Mouse (Mus musculus): ENCODE results near the gene D5Ertd579e.

Gene D5Ertd579e

DNA sequence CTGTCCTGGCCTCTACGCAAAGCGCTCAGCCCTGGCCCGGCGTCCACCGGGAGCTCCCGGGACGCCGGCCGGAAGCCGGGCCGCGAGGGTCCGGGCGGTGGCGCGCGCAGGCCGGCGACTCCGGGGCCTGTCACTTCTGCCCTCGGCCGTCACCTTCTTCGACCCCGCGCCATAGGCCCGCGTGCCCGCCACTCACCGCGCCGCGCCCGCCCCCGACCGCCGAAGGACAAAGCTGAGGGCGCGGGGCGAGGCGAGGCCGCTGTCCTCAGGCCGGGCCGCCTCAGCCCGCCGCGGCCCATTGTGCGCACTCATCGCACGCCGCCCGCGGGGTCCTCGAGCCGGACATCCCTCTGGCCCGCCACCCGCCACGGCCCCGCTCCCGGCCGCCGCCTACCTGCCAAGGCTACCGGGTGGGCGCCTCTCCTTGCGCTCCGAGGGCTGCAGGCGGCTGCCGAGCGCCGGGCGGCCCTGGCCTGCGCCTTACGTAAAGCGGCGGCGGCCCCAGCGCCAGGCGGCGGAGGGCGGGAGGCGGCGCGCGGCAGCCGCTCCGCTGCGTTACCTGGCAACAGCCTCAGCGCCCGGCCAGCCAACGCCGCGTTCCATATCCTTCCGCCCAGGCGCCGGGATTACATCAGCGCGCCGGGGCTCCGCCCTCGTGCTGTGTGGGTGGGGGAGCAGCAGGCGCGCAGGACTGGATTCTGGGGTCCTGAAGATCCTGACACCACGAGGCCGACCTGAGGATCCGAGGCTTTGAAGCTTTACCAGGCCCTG is at the start of gene D5Ertd579e:
Gene D5Ertd579e, minus strand, starts transcription at position 564 of the 771 bp plus-strand sequence.
- peak; percentile 90 to 93 for DNase-seq

DNA sequence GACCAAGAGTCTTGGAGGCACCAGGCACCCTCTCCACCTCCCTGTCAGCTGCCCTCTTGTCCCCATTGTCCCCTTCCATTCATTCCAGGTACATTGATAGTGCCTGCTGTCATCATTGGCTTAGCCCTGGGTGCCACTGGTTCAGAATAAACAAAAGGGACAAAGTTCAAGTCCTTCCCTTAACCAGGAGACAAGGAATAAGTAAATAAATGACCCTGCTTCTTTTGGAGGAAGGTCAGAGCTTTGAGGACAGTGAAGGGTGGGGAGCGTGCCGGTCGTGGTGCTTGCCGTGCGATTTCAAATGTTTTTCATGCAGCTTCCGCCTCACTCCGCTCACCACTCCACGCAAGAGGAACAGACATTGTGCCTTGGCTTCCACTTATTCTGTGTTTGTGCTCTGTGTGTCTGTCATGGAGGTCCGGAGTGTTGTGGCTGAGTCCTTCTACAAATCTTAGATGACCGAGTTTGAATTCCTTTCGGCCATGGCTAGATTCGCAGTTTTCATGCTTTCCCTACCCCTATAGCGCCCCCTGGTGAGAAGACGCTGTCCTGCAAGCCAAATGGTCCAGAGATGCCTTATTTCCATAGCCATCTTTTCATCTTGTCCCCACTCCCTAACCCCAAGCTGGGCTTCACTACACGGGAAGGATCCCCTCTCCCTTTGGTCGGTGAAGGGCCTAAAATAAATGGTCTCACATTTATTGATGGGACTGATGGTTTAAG is 46.5 kb upstream of the D5Ertd579e start:
- peak; percentile 65 to 90 for DNase-seq

GRCm38 (mm10) chr5:36739829-36740228 is 44.0 kb upstream of the D5Ertd579e start:
- peak in 1 of 2 experiments; percentile 55 for DNase-seq

DNA sequence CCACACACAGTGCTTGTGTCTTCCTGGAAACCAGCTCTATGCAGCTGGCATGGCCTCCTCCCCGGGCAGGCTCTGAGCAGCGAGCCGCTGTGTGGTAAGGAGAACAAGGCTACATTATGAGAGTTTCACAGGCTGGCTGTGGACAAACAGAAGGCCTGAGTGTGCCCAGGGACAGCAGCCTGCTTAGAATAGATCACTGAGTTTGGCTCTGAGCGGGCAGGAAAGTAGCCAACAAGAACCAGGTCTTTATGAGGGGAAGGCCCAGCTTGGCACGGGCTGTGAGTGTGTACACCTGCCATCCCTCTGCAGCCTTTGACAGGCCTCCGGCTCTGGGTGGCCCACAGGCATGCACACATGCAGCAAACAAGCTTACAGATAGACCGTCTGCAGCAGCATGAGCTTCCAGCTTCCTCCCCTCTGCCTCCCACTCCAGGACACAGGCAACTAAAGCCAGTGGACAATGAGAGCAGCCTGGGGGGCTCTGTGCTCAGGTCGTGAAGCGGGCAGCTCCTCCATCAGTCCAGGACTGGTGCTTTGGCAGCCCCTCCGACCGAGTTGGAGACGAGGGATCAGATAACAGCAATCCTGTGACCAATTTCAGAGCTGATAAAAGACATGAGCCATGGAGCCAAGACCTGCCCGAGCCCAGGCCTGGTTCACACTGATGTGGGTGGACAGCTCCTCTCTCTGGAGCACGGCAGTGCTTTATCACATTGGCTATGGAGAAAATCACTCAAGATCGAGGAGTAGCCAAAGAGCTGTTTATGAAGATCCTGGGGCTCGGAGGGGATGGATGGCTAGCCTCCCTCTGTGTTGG is 43.2 kb upstream of the D5Ertd579e start:
- no peak for DNase-seq

GRCm38 (mm10) chr5:36737765-36738164 is 41.9 kb upstream of the D5Ertd579e start:
- DNase-seq, result no peak

GRCm38 (mm10) chr5:36736009-36736408 is 40.2 kb upstream of the D5Ertd579e start:
- no peak for DNase-seq

GRCm38 (mm10) chr5:36735106-36735505 is 39.3 kb upstream of the D5Ertd579e start:
- DNase-seq, result no peak

GRCm38 (mm10) chr5:36733405-36733804 is 37.6 kb upstream of the D5Ertd579e start:
- no peak for DNase-seq

DNA sequence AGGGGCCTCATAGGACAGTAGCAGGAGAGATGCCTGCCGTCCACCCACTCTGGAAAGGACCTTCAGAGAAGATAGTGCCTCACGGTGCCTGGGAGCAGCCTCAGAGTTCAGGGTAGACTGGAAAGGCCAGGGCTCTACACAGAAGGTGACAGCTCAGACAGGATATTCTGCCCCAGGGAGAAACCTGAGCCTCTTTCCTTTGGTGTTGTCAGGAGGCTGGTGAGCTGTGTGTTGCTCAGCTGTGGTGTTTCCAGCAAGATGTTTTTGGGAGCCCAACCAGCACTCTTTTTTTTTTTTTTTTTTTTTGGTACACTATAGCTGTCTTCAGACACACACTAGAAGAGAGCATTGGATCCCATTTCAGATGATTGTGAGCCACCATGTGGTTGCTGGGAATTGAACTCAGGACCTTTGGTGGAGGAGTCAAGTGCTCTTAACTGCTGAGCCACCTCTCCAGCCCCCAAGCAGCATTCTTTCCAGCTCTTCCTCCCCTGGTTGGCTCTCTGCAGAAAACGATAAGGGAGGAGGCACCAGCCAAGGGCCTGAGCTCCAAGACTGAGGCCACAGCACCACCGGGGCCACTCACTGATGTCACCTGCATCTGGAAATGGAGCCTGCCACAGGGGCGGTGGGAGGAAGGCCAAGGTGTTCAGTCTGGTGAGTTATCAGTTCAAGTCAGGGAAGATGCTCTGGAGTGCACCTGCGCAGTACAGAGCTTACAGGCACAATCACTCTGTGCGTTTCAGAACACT is 36.3 kb upstream of the D5Ertd579e start:
- DNase-seq, result no peak

DNA sequence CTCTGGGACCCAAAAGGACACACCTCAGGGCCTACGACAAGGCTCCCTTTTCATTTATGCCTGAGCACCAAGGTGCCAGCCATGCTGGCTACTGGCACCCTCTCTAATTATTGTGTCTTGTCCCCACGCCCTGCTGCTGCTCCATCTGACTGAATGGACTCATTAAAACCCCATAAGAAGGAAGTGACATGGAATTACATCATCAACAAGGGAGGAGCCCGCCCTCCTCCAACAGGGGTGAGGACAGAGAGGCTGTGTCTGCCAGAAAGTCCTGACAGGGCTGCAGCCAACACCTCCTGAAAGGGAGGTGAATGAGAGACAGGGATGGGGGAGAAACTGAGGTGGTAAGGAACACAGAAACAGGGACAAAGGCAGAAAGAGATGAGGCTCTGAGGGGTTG is 34.9 kb upstream of the D5Ertd579e start:
- no peak for DNase-seq

GRCm38 (mm10) chr5:36729923-36730322 is 34.1 kb upstream of the D5Ertd579e start:
- peak in 1 of 2 experiments; percentile 31 for DNase-seq

DNA sequence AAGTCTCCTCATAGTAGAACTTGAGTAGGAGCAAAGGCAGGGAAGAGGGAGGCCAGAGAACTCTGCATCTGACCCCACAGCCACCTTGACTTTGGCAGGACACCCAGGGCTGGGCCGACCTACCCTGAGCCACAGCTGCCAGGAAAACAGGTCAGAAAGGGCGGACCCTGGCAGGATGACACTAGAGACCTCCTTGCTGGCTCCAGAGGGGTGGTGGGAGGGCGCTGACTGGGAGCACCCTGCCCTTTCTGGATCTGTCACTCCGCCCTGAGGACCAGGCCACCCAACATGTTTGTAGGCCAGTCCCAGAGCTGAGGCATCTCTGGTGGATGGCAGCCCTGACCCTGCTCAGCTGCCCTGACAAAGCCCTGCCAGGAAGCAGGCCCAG is 33.3 kb upstream of the D5Ertd579e start:
- DNase-seq, result peak; percentile 43 to 53

DNA sequence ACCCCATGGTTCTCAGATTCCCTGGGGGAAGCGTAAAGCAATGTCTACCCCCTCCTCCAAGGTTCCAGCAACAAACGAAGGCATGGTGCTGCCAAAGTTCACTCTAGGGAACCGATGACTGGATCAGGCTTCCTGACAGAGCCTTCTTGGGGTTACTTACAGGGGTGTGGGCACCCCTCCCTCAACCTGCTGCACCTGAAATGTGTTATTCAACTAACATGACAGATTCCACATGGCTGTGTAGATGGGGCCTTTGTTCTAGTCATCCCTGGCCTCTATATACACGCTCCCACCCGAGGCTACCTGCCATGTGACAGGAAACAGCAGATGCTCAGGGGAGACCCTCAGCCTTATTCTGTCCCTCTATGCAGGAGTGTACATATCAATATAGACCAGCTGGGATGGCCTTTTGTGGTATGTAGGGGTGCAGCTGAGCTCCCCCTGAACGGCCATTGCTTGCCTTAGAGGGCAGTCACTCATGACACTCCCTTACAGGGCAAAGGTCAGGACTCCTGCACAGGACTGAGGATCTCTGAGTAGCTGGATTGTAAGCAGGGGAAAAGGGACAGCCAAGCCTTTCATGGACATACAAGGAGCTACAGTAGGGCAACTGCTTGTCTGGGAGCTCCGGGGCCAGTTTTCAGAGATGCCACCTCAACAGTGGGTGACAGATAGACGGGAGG is 32.7 kb upstream of the D5Ertd579e start:
- peak in 1 of 2 experiments; percentile 50 for DNase-seq

- DNase-seq, result no peak
Measured at GRCm38 (mm10) chr5:36727776-36728175, 32.0 kb upstream of the D5Ertd579e start.

- DNase-seq, result no peak
Measured at GRCm38 (mm10) chr5:36727136-36727535, 31.3 kb upstream of the D5Ertd579e start.

DNA sequence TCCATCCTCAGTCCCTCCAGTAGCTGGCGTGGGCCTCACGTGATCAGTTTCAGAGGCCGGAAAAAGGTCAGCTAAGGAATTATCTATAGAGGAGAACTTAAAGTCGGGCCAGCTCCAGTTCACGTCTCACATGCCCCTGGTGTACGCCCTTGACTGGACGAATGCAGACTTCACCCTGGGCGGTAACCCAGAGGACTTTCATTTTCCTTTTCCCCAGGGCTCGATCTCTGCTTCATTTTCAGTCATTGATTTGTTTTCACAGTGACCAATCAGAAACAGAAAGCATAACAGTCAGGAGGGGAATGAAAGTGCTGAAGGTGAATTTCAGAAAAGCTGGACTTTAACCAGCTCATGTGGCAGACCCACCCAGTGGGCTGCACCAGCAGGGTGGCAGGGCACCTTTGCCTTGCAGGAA is 30.6 kb upstream of the D5Ertd579e start:
- peak; percentile 62 to 71 for DNase-seq

GRCm38 (mm10) chr5:36725861-36726260 is 30.0 kb upstream of the D5Ertd579e start:
- DNase-seq, result peak; percentile 46

DNA sequence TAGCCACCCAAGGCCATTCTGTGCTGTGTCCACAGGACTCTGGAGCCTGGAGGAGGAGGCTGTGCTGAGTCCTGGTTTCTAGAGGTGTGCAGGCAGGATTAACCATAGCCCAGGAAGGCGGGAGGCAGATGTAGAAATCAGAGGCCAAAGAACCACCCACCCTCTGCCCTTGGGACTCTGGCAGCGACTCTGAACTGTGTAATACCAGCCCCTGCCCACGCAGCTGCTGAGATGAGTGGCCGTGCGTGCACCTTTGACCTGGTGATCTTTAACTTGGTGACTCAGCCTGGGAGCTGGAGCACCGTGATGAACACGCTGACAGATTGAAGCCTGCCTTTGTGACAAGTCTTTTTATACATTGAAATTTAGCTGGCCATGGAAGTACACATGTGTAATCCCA is 28.4 kb upstream of the D5Ertd579e start:
- peak; percentile 85 to 86 for DNase-seq

DNA sequence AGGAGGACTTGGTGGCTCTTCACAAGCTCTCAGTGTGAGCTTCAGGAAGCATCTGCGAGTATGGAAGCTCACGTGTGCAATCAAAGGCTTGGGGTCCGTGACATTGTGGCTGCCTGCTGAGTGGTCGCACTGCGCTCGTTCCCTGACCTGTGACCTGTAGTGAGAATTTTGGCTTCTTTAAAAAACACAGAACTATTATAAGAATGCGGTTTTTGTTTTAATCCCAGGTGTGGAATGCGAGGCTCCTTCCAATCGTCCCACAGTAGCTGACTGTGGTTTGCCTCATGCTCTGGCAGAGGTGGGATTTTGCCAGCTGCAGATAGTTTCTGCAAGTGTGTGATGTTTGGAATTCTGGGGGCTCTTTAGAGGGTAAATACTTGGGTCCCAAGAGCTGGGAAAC is 27.5 kb upstream of the D5Ertd579e start:
- DNase-seq, result no peak

DNA sequence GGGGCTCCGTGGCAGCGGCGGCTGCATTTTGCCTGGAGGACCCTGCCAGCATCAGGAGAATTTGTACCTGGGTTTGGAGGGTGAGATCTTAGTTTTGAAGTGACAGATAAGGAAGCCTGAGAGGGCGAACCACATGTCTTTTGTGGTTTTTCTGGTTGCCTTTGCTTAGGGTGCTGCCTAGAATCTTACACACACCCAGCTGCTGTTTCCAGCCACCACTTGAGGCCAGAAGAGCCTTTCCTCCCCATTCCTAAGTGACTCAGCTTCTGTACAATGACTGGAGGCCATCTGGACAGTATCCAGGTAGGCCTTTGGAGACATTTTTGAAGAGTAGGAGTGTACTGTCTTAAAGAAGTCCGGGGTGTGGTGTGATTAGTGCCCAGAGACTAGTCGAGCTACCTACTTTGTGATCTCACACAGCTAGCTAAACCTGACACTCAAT is 26.6 kb upstream of the D5Ertd579e start:
- DNase-seq, result no peak

- DNase-seq, result no peak
Measured at GRCm38 (mm10) chr5:36720710-36721375, 25.0 kb upstream of the D5Ertd579e start.

Data from kidney, adult 8-10 months (tissue).